Mouse (Mus musculus): ENCODE data around the gene Mphosph9. TPM values are rescaled to one million over a fixed set of nuclear protein-coding genes. Genes with fewer than 3 reads are reported as not detected.

Mphosph9 gene
- polyA plus RNA-seq, 1 experiment from 2014 or later = 21.2 TPM

DNA sequence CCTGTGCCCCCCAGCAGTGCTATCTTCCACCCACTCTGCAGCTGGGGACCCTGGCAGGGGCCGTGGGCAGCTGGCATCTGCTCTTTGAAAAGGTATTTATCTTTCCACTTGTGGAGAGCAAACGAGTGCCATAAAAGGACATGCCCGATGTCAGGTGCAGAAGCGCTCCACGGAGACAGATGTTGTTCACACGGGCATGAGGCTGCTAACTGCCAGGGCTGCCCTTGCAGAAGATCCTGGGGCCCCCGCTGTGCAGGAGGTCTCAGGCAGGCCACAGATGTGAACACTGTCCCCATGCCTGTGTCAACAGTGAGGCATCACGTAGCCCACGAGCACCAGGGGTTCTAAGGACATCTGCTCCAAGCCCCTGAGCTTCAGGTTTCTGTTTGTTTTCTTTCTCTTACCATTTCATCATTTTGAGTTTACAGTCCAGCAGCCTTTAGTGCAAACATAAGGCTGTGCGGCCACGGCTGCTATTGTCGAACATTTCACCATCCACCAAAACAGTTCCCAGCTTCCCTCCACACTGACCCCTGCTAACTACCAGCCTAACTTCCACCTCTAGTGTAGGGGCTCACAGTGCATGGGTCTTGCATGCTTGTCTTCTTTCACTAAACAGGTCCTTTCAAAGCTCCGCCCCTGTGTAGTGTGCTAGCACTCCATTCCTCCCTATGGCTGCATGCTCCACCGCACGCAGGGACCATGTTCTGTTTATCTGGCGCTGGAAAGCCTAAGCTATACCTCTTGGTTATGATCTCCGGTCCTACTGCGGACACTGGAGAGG is 95.2 kb downstream of the Mphosph9 start:
- WGBS = 79% methylated on average over 18 of the region's 18 CpGs
- Histone ChIP-seq H3K27me3 (ENCODE audit: control insufficient read depth, insufficient read depth, low read length) (no peaks in the 10 kb centered on the region), H3K4me3 (ENCODE audit: low read depth, low read length) (no peak overlapping the region), H3K4me1 (replicated peaks; ENCODE audit: control insufficient read depth, insufficient read depth, low read length) (0 out of 2 replicates have a peak, but pooled peaks cover 2% of the 10 kb centered on the region), H3K4me2 (ENCODE audit: low read depth, low read length, severe bottlenecking) (no peak overlapping the region), H3K9ac (ENCODE audit: low read length) (no peak overlapping the region), H3K36me3 (ENCODE audit: control insufficient read depth, insufficient read depth, low read length) (no peaks in the 10 kb centered on the region), H3K27ac (ENCODE audit: low read depth, low read length) (no peak overlapping the region), H3K9me3 (ENCODE audit: control insufficient read depth, low read length) (no peaks in the 10 kb centered on the region)
- DNase-seq (ENCODE audit: low spot score) (no peak), ATAC-seq (replicated peaks; ENCODE audit: low FRiP score) (no peak)

DNA sequence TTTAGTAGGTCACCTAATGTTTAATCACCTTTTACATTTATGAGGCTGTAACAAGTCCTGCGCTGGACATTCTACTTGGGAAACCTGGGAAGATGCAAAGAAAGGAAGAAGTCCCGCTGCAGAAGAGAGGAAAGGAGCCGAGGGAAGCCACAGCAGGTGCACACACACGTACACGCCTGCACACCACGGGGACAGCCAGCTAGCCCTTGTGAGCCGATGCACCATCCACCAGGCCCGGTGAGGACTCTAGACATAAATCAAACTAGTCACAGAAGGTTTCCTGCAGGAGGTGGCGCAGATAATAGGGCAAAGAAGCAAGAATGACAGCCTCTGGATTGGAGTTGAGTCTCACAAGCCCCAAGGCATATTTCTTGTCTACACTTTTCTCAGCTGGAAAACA is 97.3 kb downstream of the Mphosph9 start:
- no peaks in the 10 kb centered on the region for H3K36me3 ChIP-seq (ENCODE audit: control insufficient read depth, insufficient read depth, low read length)
- WGBS = 87% methylated on average over 9 of the region's 9 CpGs
- ATAC-seq (replicated peaks; ENCODE audit: low FRiP score) (no peak), DNase-seq (ENCODE audit: low spot score) (no peak)
- H3K4me1 ChIP-seq (replicated peaks; ENCODE audit: control insufficient read depth, insufficient read depth, low read length) = 0 out of 2 replicates have a peak, but pooled peaks cover 2% of the 10 kb centered on the region
- no peak overlapping the region for H3K27ac ChIP-seq (ENCODE audit: low read depth, low read length)
- H3K4me2 ChIP-seq (ENCODE audit: low read depth, low read length, severe bottlenecking) = no peak overlapping the region
- H3K4me3 ChIP-seq (ENCODE audit: low read depth, low read length) = no peak overlapping the region
- no peak overlapping the region for H3K9ac ChIP-seq (ENCODE audit: low read length)
- no peaks in the 10 kb centered on the region for H3K9me3 ChIP-seq (ENCODE audit: control insufficient read depth, low read length)
- no peaks in the 10 kb centered on the region for H3K27me3 ChIP-seq (ENCODE audit: control insufficient read depth, insufficient read depth, low read length)

GRCm38 (mm10) chr5:124227193-124227592 is 100.6 kb downstream of the Mphosph9 start:
- Histone ChIP-seq H3K4me2 (ENCODE audit: low read depth, low read length, severe bottlenecking) (no peak overlapping the region), H3K9me3 (ENCODE audit: control insufficient read depth, low read length) (no peaks in the 10 kb centered on the region), H3K9ac (ENCODE audit: low read length) (no peak overlapping the region), H3K27ac (ENCODE audit: low read depth, low read length) (no peak overlapping the region), H3K27me3 (ENCODE audit: control insufficient read depth, insufficient read depth, low read length) (no peaks in the 10 kb centered on the region), H3K36me3 (ENCODE audit: control insufficient read depth, insufficient read depth, low read length) (no peaks in the 10 kb centered on the region), H3K4me3 (ENCODE audit: low read depth, low read length) (no peak overlapping the region), H3K4me1 (replicated peaks; ENCODE audit: control insufficient read depth, insufficient read depth, low read length) (no peaks in the 10 kb centered on the region)
- 71% methylated on average over 6 of the region's 6 CpGs for WGBS
- no peak for DNase-seq (ENCODE audit: low spot score)
- ATAC-seq (replicated peaks; ENCODE audit: low FRiP score) = no peak

DNA sequence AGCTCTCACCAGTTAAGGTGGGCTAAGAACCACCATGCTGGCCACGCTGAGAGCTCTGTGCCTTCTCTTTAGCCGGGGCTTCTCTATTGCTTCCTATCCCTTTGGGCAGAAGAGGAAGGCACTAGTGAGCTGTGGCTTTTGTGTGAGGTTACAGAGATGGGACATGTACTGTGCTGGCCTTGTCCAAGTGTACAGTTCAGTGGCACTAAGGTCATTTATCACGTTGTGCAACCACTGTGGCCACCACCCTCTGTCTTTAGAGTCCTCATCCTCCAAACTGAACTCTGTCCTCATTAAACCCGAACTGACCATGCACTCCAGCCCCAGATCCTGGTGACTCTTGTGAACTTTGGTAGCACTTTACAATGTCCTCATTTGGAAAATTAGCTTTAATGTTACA is 101.3 kb downstream of the Mphosph9 start:
- no peak overlapping the region for H3K9ac ChIP-seq (ENCODE audit: low read length)
- 91% methylated on average over 4 of the region's 4 CpGs for WGBS
- H3K4me3 ChIP-seq (ENCODE audit: low read depth, low read length) = no peak overlapping the region
- H3K4me2 ChIP-seq (ENCODE audit: low read depth, low read length, severe bottlenecking) = no peak overlapping the region
- no peaks in the 10 kb centered on the region for H3K27me3 ChIP-seq (ENCODE audit: control insufficient read depth, insufficient read depth, low read length)
- H3K4me1 ChIP-seq (replicated peaks; ENCODE audit: control insufficient read depth, insufficient read depth, low read length) = no peaks in the 10 kb centered on the region
- DNase-seq (ENCODE audit: low spot score) (no peak), ATAC-seq (replicated peaks; ENCODE audit: low FRiP score) (no peak)
- no peak overlapping the region for H3K27ac ChIP-seq (ENCODE audit: low read depth, low read length)
- H3K9me3 ChIP-seq (ENCODE audit: control insufficient read depth, low read length) = no peaks in the 10 kb centered on the region
- no peaks in the 10 kb centered on the region for H3K36me3 ChIP-seq (ENCODE audit: control insufficient read depth, insufficient read depth, low read length)

- Histone ChIP-seq H3K4me1 (replicated peaks; ENCODE audit: control insufficient read depth, insufficient read depth, low read length) (no peaks in the 10 kb centered on the region), H3K36me3 (ENCODE audit: control insufficient read depth, insufficient read depth, low read length) (no peaks in the 10 kb centered on the region), H3K4me3 (ENCODE audit: low read depth, low read length) (no peak overlapping the region), H3K27ac (ENCODE audit: low read depth, low read length) (no peak overlapping the region), H3K4me2 (ENCODE audit: low read depth, low read length, severe bottlenecking) (no peak overlapping the region), H3K27me3 (ENCODE audit: control insufficient read depth, insufficient read depth, low read length) (no peaks in the 10 kb centered on the region), H3K9me3 (ENCODE audit: control insufficient read depth, low read length) (no peaks in the 10 kb centered on the region), H3K9ac (ENCODE audit: low read length) (no peak overlapping the region)
- ATAC-seq (replicated peaks; ENCODE audit: low FRiP score) = no peak
- WGBS = 91% methylated on average over 7 of the region's 7 CpGs
- DNase-seq (ENCODE audit: low spot score) = no peak
Observed at GRCm38 (mm10) chr5:124225891-124226290, 101.9 kb downstream of the Mphosph9 start.

- Histone ChIP-seq H3K4me3 (ENCODE audit: low read depth, low read length) (no peak overlapping the region), H3K36me3 (ENCODE audit: control insufficient read depth, insufficient read depth, low read length) (no peaks in the 10 kb centered on the region), H3K27me3 (ENCODE audit: control insufficient read depth, insufficient read depth, low read length) (no peaks in the 10 kb centered on the region), H3K9me3 (ENCODE audit: control insufficient read depth, low read length) (no peaks in the 10 kb centered on the region), H3K4me1 (replicated peaks; ENCODE audit: control insufficient read depth, insufficient read depth, low read length) (no peaks in the 10 kb centered on the region), H3K4me2 (ENCODE audit: low read depth, low read length, severe bottlenecking) (no peak overlapping the region), H3K9ac (ENCODE audit: low read length) (no peak overlapping the region), H3K27ac (ENCODE audit: low read depth, low read length) (no peak overlapping the region)
- 85% methylated on average over 16 of the region's 16 CpGs for WGBS
- ATAC-seq (replicated peaks; ENCODE audit: low FRiP score) (no peak), DNase-seq (ENCODE audit: low spot score) (no peak)
Observed at GRCm38 (mm10) chr5:124224321-124225092, 103.3 kb downstream of the Mphosph9 start.

- no peaks in the 10 kb centered on the region for H3K9me3 ChIP-seq (ENCODE audit: control insufficient read depth, low read length)
Observed at GRCm38 (mm10) chr5:124223574-124223973, 104.2 kb downstream of the Mphosph9 start.

GRCm38 (mm10) chr5:124222696-124223095 is 105.1 kb downstream of the Mphosph9 start:
- H3K27ac ChIP-seq (ENCODE audit: low read depth, low read length) = no peak overlapping the region
- H3K4me3 ChIP-seq (ENCODE audit: low read depth, low read length) = no peak overlapping the region
- H3K4me1 ChIP-seq (replicated peaks; ENCODE audit: control insufficient read depth, insufficient read depth, low read length) = no peaks in the 10 kb centered on the region
- H3K9ac ChIP-seq (ENCODE audit: low read length) = no peak overlapping the region
- H3K4me2 ChIP-seq (ENCODE audit: low read depth, low read length, severe bottlenecking) = no peak overlapping the region
- no peaks in the 10 kb centered on the region for H3K36me3 ChIP-seq (ENCODE audit: control insufficient read depth, insufficient read depth, low read length)
- ATAC-seq (replicated peaks; ENCODE audit: low FRiP score) = no peak
- no peaks in the 10 kb centered on the region for H3K9me3 ChIP-seq (ENCODE audit: control insufficient read depth, low read length)
- 90% methylated on average over 11 of the region's 11 CpGs for WGBS
- no peaks in the 10 kb centered on the region for H3K27me3 ChIP-seq (ENCODE audit: control insufficient read depth, insufficient read depth, low read length)
- DNase-seq (ENCODE audit: low spot score) = no peak

More at GRCm38 (mm10) chr5:124223574-124223973, 104.2 kb downstream of the Mphosph9 start:
- H3K27me3 ChIP-seq (ENCODE audit: control insufficient read depth, insufficient read depth, low read length) = no peaks in the 10 kb centered on the region
- H3K27ac ChIP-seq (ENCODE audit: low read depth, low read length) = no peak overlapping the region
- no peak for ATAC-seq (replicated peaks; ENCODE audit: low FRiP score)
- 93% methylated on average over 8 of the region's 8 CpGs for WGBS
- H3K9ac ChIP-seq (ENCODE audit: low read length) = no peak overlapping the region
- no peak for DNase-seq (ENCODE audit: low spot score)
- no peak overlapping the region for H3K4me2 ChIP-seq (ENCODE audit: low read depth, low read length, severe bottlenecking)
- H3K4me1 ChIP-seq (replicated peaks; ENCODE audit: control insufficient read depth, insufficient read depth, low read length) = no peaks in the 10 kb centered on the region
- H3K36me3 ChIP-seq (ENCODE audit: control insufficient read depth, insufficient read depth, low read length) = no peaks in the 10 kb centered on the region
- H3K4me3 ChIP-seq (ENCODE audit: low read depth, low read length) = no peak overlapping the region
